Mouse (Mus musculus): ENCODE measurements around the gene Pusl1.

- TF ChIP-seq CTCF (conservative IDR thresholded peaks at IDR 0.05; ENCODE audit: insufficient read depth, insufficient read length, low read depth, low read length), result no peak
- no peak for TF ChIP-seq POLR2A (IDR thresholded peaks at IDR 0.05; ENCODE audit: low read depth, low read length)
Observed at GRCm38 (mm10) chr4:155891011-155891471, 540 bp downstream of the Pusl1 start.
